Mouse (Mus musculus) natural killer cell, adult 2 months (primary cell): ENCODE data around the gene Zfp978.
"Not testable (repeated sequence)": the region's sequence is repeated elsewhere in the genome, so short reads cannot be mapped to it uniquely, and the experiment has no call there.

ENCODE experiments used
- DNase-seq, 2 experiments: peaks; one replicate each; pipeline ENCODE4 v3.0.0; 2022; ENCODE audit warnings: low spot score in 2 of 2

Gene Zfp978

DNA sequence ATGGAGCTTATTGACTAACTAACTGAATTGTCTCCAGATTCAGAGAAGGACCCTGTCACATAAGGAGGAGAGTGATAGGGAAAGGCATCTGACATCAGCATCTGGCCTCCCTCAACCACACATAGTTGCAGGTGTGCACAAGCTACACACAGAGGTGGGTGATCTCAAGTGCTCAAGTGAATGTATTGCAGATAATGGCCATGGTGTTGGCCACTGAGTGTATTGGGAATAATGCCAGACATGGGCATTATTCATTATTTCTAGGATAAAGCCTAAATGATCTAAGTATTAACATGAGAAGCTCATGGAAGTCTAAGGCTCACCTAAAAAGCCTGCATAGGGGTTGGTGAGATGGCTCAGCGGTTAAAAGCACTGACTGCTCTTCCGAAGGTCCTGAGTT is 10.6 kb upstream of the Zfp978 start:
- DNase-seq: not testable (repeated sequence)

DNA sequence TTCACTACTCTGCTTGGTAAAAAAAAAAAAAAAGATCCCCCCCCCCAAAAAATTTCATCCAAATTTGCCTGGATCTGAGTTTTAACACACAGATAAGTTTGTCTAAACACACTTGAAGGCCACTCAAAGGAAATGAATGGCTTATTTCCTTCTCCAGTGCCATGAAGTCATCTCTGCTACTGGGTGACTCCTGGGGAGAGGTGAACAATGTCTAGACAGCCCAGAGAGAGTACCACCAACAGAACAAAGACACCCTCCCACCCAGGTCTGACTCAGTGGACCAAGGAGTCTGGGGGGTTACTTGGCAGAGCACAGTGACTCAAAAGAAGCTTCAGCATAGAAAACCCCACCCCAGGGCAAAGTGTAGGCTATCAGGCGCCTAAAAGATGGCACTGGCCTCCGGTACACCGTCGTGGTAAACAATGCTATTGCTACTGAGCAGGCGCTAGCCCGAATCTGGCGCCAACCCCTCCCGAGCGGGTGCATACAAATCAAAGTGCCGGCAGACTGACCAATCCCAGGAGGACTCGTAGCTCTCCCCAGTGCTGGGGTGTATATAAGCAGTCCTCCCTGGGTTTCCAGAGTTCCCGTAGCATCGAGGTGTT is 9.6 kb upstream of the Zfp978 start:
- DNase-seq: not testable (repeated sequence)

DNA sequence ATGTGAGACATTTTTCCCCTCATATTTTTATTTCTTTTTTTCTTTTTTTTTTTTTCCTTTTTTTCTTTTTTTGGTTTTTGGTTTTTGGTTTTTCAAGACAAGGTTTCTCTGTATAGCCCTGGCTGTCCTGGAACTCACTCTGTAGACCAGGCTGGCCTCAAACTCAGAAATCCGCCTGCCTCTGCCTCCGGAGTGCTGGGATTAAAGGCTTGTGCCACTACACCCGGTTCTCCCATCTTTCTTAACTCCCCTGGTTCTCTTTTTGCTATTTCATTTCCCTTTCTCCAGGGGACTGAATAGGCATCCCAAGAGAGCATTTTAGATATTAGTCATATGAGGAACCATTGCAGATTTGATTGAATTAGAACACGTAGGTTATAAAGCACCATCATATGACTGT is 7.5 kb upstream of the Zfp978 start:
- not testable (repeated sequence) for DNase-seq

DNA sequence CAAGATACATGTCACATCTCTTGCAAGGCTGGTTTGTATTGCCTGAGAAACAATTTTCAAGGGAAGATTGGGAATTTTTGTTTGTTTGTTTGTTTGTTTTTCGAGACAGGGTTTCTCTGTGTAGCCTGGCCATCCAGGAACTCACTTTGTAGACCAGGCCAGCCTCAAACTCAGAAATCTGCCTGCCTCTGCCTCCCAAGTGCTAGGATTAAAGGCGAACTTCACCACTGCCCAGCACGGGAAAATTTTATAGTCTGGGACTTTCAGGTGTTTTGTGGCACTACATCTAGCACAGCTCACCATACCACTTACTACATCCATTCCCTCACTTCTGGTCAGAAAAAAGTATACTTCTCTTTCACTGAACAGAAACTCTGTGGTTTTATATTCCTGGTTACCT is 5.1 kb upstream of the Zfp978 start:
- DNase-seq: not testable (repeated sequence)

DNA sequence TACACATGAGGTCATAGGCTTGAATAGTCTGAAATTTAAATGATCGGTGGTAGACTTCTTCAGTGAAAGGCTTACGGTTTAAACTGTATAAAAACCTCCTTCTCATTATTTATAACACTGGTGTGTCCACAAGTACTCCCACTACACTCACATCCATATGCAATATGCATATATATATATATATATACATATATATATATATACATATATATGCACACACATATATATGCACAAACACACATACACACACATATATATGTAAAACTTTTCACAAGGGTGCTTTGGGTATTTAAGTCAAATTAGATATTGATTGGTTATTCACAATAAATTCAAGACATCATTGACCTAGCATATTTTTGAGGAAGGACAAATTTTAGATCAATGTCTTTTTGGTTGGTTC is 3.9 kb upstream of the Zfp978 start:
- not testable (repeated sequence) for DNase-seq

DNA sequence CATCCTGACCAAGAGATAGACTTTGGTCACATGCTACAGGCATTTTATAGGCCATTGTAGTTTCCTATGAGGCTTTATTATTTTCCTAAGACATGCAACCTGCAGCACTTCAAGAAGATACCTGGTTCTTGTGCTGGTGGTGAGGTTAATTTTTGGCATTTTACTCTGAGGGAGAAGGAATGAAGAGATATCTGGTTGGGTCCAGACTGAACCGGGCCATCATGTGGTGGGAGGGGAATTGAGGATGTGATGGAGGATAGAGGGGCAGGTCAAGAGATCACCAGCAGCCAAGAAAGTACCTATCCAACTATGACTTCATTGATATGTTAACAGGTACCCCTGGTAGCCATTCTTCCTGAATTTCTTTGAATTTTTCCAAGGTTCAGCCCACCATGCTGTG is 769 bp downstream of the Zfp978 start:
- DNase-seq: not testable (repeated sequence)

DNA sequence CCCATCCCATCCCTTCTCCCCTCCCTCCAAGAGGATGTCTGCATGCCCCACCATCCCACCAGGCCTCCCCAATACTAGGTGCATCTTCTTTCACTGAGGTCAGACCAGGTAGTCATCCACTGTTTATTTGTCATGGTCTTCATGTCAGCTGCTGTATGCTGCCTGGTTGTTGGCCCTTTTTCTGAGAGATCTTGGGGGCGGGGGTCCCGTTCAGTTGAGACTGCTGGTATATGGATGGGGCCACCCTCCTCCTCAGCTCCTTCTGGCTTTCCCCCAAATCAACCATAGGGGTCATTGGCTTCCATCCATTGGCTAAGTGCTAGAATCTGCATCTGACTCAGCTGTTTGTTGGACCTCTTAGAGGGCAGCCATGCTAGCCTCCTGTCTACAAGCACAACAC is 8.5 kb downstream of the Zfp978 start:
- not testable (repeated sequence) for DNase-seq

DNA sequence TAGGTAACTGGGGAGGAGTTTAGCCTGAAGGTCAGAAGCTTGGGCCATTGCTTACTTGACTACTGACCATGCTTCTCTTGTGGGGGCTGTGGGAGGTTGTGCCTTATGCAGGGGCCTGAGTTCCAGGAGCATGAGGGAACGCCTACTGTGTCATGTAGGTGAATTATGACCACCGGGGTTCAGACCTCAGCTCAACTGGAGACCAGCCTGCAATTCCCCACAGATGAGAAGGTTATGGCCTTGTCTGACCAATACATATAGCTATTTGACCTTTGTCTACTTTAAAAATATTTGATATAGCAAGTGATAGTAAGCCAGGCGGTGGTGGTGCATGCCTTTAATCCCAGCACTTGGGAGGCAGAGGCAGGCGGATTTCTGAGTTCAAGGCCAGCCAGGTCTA is 22.1 kb downstream of the Zfp978 start:
- not testable (repeated sequence) for DNase-seq

DNA sequence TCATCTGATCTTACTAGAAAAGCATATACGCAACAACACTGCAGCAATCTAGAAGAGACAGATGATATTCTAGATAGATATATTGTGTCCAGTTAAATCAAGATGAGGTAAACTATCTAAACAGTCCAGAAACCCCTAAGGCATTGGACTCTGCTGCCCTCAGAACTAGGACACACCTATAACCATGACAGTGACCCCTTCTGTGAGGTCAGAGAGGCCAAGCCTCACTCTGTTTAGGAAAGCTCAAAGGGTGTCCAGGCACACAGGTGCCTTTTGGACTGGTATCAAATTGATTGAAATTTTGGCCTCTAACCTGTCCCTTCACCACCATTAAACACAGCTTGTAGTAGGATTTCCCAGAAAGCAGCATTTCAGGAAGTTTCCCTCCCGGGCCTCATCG is 36.1 kb downstream of the Zfp978 start:
- not testable (repeated sequence) for DNase-seq

DNA sequence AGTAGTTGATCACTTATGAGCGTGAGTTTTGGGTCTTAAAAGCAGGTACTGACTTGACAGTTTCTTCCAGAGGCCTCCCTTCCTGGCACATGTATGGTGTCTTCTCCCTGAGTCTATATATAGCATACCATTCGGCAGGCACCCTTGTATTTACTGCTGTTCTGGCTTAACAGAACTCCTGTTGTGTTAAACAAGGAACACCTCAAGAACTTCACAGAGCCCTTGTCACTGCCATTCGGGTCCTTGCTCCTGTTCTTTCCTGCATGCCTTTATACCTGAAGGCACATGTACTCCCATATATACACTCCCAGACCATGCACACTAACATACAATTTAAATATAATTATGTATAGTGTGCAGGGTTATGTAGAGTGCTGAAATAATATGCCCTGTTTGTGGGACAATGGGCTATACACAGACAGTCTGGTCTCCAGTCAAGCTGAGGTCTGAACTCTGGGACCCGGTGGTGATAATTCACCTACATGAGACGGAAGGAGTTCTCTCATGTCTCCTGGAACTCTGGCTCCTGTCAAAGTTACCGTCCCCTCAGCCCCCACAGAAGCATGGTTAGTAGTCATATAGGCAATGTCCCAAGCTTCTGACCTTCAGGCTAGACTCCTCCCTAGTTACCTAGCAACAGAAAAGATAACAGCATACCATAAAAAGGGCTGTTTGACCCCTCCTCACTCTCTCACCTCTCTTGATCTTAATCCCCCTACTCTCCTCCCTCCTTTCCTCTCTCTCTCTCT is 37.0 kb downstream of the Zfp978 start:
- DNase-seq: not testable (repeated sequence)

DNA sequence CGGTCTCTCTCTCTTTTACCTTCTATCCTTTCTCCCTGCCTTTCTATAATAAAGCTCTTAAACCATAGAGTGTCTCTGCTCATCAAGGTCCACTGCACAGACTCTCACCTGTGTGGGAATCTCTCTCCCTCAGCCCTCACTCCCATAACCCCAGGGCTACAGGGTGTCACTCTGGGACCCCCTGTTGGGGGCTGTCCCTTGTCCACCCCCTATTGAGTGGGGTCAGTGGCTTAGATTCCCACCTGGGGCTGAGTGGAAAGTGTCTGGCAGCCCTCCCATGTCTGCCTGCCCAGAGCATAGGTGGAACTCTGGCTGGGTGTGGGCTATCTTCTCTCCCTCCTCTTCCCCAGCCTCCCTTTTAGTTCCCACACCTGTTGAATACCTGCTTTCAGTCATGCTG is 37.6 kb downstream of the Zfp978 start:
- not testable (repeated sequence) for DNase-seq

DNA sequence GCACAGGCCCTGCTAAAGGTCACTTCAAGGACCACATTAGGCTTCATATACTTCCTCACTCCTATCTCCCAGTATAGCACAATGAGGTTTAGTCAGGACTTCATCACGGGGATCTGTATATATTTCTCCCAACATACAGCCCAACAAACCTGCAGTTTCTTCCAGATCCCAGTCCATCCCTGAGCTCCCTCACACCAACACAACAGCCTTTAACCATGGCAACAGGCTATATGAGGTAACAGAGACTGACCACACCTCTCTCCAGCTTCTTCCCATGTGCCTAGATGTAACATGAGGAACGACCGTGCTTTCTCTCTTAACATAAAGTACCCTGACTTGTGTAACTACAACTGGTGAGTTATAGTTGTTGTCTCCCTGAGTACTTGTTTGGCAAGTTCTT is 38.4 kb downstream of the Zfp978 start:
- DNase-seq: not testable (repeated sequence)

DNA sequence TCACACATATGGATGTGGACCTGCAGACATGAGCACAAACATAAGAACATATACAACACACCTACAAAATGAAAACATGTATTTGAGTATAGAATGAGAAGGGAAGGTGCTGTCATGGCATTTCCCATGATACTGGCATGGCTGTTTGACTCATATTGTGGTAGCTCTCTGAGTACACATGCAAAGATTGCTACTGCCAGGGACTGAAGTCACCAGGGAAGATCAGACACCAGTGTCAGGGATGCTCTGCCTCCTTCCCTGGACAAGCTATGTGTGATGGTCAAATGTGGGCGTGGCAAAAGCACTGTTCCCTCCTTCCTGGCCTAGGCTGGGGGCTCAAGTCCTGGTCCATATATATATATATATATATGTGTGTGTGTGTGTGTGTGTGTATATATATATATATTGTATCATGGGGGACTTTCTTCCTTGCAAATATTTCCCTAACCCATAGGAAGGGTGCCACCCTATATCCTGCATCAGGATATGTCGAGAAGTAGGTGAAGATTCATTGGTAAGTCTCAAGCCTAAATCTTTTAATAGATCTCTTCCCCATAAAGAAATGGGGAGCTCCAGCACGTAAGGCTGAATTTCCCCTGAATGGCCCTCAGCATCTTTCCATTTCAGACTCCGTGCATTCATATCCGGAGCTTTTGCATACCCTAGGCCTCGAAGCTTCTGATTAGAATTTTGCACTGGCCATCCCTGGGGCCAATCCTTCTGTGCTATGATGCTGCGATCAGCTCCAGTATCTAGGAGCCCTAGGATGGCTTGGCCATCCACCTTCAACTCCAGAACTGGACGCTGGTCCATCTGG is 39.1 kb downstream of the Zfp978 start:
- not testable (repeated sequence) for DNase-seq

DNA sequence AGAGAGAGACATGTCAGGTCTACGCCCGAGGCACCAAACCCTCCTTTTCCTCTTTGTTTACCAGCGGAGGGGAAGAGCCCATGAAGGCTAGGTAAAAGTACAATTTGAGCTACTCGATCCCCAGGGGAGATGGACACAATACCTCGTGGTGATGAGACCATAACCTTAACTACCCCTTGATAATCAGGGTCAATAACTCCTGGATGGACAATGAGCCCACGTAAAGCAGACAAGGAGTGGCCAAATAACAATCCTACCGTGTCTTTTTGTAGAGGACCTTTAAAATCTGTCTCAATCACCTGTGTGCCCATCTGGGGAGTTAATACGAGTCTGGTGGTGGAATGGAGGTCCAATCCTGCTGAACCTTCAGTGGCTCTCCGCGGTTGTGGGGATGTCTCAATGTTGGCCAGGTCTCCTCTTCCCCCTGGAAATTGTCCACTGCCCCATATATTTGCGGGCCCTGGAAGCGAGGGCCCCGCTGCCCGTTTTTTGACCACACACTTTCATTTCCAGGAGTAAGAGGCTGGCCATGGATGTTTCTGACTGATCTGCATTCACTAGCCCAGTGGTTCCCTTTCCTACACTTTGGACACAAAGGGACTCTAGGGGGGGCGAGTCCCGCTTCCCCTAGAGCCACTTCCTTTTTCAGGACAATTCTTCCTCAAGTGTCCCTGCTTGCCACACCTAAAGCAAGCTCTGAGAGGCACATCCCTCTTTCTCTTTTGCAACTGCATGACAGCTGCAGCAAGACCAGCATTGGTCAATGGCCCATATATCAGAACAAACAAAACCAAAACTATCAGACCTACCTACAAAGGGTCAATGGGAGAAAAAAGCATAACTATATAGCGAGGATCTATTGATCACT is 40.0 kb downstream of the Zfp978 start:
- DNase-seq: not testable (repeated sequence)

DNA sequence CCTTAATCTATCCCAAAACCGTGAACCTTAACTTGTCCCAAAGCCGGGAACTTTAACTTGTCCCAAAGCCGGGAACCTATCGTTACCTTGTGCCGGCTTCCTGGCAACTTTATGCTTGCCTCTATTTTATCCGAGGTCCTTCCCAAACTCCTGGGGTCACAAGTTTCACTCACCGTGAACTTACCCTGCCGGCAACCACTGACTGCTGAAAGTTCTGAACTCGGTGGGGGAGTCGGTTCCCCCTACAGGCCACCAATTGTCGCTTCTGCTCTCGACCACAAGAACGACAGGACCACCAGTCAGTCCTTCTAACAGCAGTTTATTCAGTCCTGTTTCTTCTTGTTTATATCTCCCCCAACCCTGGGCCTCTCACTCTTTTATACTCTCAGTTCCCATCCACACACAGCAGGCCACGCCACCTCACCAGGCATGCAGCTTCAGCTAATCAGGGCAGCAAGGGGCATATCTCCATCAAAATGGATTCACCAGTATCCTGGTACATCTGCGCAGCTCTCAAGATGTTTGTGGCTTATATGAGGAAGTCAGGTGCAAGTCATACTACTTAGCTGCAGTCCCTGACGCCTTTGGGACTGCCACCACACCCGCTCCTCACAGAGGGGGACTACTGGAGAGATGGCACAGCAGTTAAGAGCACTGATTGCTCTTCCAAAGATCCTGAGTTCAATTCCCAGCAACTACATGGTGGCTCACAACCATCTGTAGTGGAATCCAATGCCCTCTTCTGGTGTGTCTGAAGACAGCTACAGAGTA is 40.8 kb downstream of the Zfp978 start:
- DNase-seq: not testable (repeated sequence)

DNA sequence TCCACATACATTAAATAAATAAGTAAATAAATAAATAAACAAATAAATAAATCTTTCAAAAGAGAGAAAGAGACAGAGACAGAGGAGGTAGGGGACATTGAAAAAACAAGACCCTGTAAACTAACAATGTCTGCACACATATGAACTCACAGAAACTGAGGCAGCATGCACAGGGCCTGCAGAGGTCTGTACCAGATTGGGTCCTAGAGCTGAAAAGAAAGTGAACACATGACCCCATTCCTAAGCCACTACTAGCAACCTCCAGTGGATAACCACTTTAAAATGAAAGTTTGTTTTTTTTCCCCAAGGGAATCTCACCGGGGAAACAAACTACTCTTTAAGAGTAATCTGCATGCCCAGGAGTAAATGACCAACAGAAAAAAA is 41.4 kb downstream of the Zfp978 start:
- DNase-seq: not testable (repeated sequence)

DNA sequence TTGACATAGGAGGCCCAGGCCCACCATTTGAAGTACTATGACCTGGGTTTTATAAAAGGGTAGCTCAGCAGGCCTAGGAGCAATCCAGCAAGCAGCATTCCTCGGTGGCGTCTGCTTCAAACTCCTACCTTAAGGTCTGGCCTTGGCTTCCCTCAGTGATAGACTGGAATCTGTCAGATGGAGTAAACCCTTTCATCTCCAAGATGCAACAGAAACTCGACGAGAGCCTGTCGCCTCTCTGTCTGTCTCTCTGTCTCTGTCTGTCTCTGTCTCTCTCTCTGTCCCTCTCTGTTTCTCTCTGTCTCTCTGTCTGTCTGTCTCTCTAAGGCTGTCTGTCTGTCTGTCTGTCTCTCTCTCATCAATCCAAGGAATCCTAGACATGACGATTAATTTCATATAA is 42.4 kb downstream of the Zfp978 start:
- DNase-seq: not testable (repeated sequence)

DNA sequence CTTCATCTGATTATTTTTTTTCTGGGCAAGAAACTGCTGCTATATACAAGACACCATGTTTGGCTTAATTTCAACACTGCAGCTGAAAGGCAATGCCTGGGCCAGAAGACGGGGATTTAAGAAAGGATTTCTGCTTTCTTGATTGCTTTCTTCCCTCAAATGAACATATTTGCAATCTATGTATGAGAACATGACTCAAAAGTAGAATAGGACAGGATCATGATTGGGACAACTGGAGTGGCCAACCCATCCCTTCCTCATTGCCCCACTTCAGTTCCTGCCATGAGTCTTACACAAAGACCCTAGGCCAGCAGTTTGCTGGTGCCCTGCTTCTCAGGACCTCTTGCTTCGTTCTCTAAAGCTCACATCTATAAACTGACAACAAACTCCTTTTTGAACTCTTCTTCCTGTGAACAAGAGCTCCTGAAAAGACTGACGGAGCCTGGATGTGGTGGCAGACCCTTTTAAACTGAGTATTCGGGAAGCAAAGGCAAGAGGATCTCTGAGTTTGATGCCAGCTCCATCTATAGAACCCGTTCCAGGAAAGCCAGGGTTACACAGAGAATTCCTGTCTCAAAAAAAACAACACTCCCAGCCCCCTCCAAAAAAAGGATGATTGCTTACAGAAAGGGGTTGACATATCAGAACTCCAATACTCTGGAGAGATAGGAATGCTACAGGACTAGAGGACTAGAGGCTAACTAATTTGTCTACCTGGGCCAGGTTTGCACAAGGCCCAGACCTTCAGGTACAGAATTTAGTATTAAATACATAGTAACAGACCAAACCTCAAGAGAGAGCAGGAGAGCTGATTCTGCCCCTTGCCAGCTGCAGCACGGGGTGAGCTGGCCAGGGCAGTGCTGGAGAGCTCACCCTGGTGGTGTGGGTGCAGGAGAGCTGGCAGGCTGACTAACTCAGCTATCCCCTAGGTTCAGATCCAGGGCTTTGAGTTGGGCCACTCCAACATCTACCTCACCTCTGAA is 43.1 kb downstream of the Zfp978 start:
- not testable (repeated sequence) for DNase-seq

DNA sequence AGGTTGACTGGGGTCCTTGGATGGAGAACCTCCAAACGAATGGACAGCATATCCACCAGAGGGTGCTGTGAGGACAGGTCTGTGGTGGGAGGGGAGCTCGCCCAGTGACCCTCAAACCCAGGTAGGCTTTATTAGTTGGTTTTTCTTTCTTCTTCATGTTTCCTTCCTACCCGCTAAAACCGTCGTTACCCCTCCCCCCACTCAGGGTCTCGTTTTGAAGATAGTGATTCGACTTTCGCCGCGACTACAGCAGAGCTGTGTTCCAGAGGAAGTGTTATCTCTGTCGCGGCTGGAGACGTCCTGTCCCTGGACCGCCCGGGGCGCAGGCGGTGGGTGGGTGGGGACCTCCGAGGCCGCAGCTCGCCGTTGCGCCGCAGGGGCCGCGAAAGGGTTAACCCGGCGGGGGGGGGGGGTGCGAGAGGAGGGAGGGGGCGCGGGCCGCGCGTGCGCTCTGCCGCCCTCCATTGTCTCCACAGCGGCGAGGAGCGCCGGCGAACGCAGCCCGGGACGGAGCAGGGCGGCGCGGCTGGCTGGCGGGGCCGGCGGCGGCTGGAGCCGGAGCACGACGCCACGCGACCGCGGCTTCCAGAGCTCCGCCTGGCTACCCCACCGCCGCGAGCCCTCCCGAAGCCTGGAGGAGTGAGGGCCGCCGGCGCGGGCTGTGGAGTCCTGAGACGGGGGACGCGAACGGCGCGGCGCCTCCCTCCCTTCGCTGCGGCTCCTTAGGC is 45.8 kb downstream of the Zfp978 start:
- no peak for DNase-seq
